Mouse (Mus musculus) ES-Bruce4 (cell line): ENCODE data around the gene Clcn6. TPM values are rescaled to one million over a fixed set of nuclear protein-coding genes. Genes with fewer than 3 reads are reported as not detected.

ENCODE experiments used
- H3K27ac ChIP-seq: 2 replicates; pipeline ENCODE4 v1.5.1; 2012; ENCODE audit warnings: low read length, inconsistent platforms; ENCODE audit not compliant: insufficient read depth
- H3K27me3 ChIP-seq: 2 replicates; pipeline ENCODE4 v1.6.1; 2012; ENCODE audit warnings: mild to moderate bottlenecking, low read length, inconsistent platforms; ENCODE audit not compliant: control insufficient read depth, poor library complexity, insufficient read depth, severe bottlenecking
- H3K36me3 ChIP-seq: 2 replicates; pipeline ENCODE4 v1.6.1; 2012; ENCODE audit warnings: inconsistent platforms, mild to moderate bottlenecking, low read length, moderate library complexity; ENCODE audit not compliant: control insufficient read depth, poor library complexity, insufficient read depth, severe bottlenecking
- H3K4me1 ChIP-seq: one replicate; pipeline ENCODE4 v1.8.1; 2011; ENCODE audit warnings: low read length; ENCODE audit not compliant: control insufficient read depth, insufficient read depth
- H3K4me3 ChIP-seq: 2 replicates; pipeline ENCODE4 v1.5.1; 2011; ENCODE audit warnings: low read depth, mild to moderate bottlenecking, low read length
- H3K9ac ChIP-seq: 2 replicates; pipeline ENCODE4 v1.6.1; 2012; ENCODE audit warnings: low read depth, mild to moderate bottlenecking, inconsistent platforms; ENCODE audit not compliant: poor library complexity, severe bottlenecking
- H3K9me3 ChIP-seq: replicated peaks from 2 replicates; pipeline ENCODE4 v1.6.1; 2012; ENCODE audit warnings: mild to moderate bottlenecking, low read length, inconsistent platforms; ENCODE audit not compliant: control insufficient read depth, poor library complexity, insufficient read depth, severe bottlenecking
- CTCF ChIP-seq: IDR thresholded peaks from one replicate; pipeline ENCODE4 v1.8.1; 2011; ENCODE audit warnings: low read depth, low read length
- EP300 ChIP-seq: IDR thresholded peaks from 2 replicates; pipeline ENCODE4 v1.6.1; 2011; ENCODE audit warnings: low read depth, low read length; ENCODE audit not compliant: insufficient read depth
- POLR2A ChIP-seq: IDR thresholded peaks from one replicate; pipeline ENCODE4 v1.8.1; 2011; ENCODE audit warnings: low read length; ENCODE audit not compliant: insufficient read depth
- polyA plus RNA-seq: library from polyadenylated mRNA; stranded (reverse); fragments of >200 nt; gene quantifications from 2 replicates; pipeline ENCODE4 v1.2.4, GENCODE M21; 2011; ENCODE audit warnings: low read depth; ENCODE audit not compliant: missing spikeins, insufficient read depth, insufficient read length

The Clcn6 gene
- polyA plus RNA-seq, 1 experiment: 16.7 TPM

GRCm38 (mm10) chr4:148024003-148024402, 14.6 kb downstream of the Clcn6 start:
- H3K27ac ChIP-seq: no peak overlapping the region
- H3K9ac ChIP-seq: no peak overlapping the region
- TF ChIP-seq POLR2A (no peak), EP300 (no peak), CTCF (no peak)
- no peaks in the 10 kb centered on the region for H3K4me1 ChIP-seq
- H3K36me3 ChIP-seq: peaks cover 46% of the 10 kb centered on the region
- no peaks in the 10 kb centered on the region for H3K27me3 ChIP-seq
- H3K9me3 ChIP-seq: no peaks in the 10 kb centered on the region
- H3K4me3 ChIP-seq: no peak overlapping the region

- Histone ChIP-seq H3K9me3 (no peaks in the 10 kb centered on the region), H3K4me1 (no peaks in the 10 kb centered on the region), H3K36me3 (peaks cover 55% of the 10 kb centered on the region), H3K27ac (no peak overlapping the region), H3K27me3 (no peaks in the 10 kb centered on the region), H3K4me3 (no peak overlapping the region), H3K9ac (no peak overlapping the region)
- TF ChIP-seq POLR2A: no peak
- TF ChIP-seq EP300: no peak
- TF ChIP-seq CTCF: no peak
These were observed 20.2 kb downstream of the Clcn6 start for GRCm38 (mm10) chr4:148018410-148018809.

GRCm38 (mm10) chr4:148016981-148017380, 21.6 kb downstream of the Clcn6 start:
- Histone ChIP-seq H3K4me1 (no peaks in the 10 kb centered on the region), H3K9ac (no peak overlapping the region), H3K27ac (no peak overlapping the region), H3K4me3 (no peak overlapping the region), H3K9me3 (no peaks in the 10 kb centered on the region), H3K36me3 (peaks cover 56% of the 10 kb centered on the region), H3K27me3 (no peaks in the 10 kb centered on the region)
- no peak for TF ChIP-seq EP300
- TF ChIP-seq CTCF: no peak
- TF ChIP-seq POLR2A: no peak

- H3K27me3 ChIP-seq: no peaks in the 10 kb centered on the region
- TF ChIP-seq CTCF: peak; percentile 87
- no peak for TF ChIP-seq POLR2A
- peaks cover 50% of the 10 kb centered on the region for H3K36me3 ChIP-seq
- no peaks in the 10 kb centered on the region for H3K4me1 ChIP-seq
- H3K27ac ChIP-seq: no peak overlapping the region
- H3K9ac ChIP-seq: no peak overlapping the region
- no peaks in the 10 kb centered on the region for H3K9me3 ChIP-seq
- H3K4me3 ChIP-seq: no peak overlapping the region
These were observed 23.2 kb downstream of the Clcn6 start for GRCm38 (mm10) chr4:148015418-148015817.

- no peak overlapping the region for H3K27ac ChIP-seq
- H3K27me3 ChIP-seq: no peaks in the 10 kb centered on the region
- no peak overlapping the region for H3K4me3 ChIP-seq
- no peaks in the 10 kb centered on the region for H3K9me3 ChIP-seq
- TF ChIP-seq POLR2A: no peak
- no peak for TF ChIP-seq EP300
- no peak for TF ChIP-seq CTCF
- no peak overlapping the region for H3K9ac ChIP-seq
- no peaks in the 10 kb centered on the region for H3K4me1 ChIP-seq
- peaks cover 64% of the 10 kb centered on the region for H3K36me3 ChIP-seq
These were observed 26.4 kb downstream of the Clcn6 start for GRCm38 (mm10) chr4:148012216-148012615.

- Histone ChIP-seq H3K27me3 (no peaks in the 10 kb centered on the region), H3K27ac (no peak overlapping the region), H3K4me3 (no peak overlapping the region), H3K9me3 (no peaks in the 10 kb centered on the region), H3K4me1 (no peaks in the 10 kb centered on the region), H3K36me3 (peaks cover 67% of the 10 kb centered on the region), H3K9ac (no peak overlapping the region)
- TF ChIP-seq CTCF (no peak), POLR2A (no peak), EP300 (no peak)
These were observed 27.3 kb downstream of the Clcn6 start for GRCm38 (mm10) chr4:148011332-148011731.

- H3K27me3 ChIP-seq: no peaks in the 10 kb centered on the region
- no peak overlapping the region for H3K27ac ChIP-seq
- H3K4me1 ChIP-seq: no peaks in the 10 kb centered on the region
- TF ChIP-seq CTCF (no peak), POLR2A (no peak)
- no peak overlapping the region for H3K9ac ChIP-seq
- no peaks in the 10 kb centered on the region for H3K9me3 ChIP-seq
- H3K4me3 ChIP-seq: no peak overlapping the region
- peaks cover 61% of the 10 kb centered on the region for H3K36me3 ChIP-seq
These were observed 29.0 kb downstream of the Clcn6 start for GRCm38 (mm10) chr4:148009641-148010040.
